Mouse (Mus musculus) thymus, postnatal 10 days (tissue): ENCODE data around the gene BC034090.

Source experiments
- DNase-seq, 2 experiments: peaks; one replicate each; pipeline ENCODE4 v3.0.0; 2021; ENCODE audit warnings: low spot score in 2 of 2

Gene BC034090

DNA sequence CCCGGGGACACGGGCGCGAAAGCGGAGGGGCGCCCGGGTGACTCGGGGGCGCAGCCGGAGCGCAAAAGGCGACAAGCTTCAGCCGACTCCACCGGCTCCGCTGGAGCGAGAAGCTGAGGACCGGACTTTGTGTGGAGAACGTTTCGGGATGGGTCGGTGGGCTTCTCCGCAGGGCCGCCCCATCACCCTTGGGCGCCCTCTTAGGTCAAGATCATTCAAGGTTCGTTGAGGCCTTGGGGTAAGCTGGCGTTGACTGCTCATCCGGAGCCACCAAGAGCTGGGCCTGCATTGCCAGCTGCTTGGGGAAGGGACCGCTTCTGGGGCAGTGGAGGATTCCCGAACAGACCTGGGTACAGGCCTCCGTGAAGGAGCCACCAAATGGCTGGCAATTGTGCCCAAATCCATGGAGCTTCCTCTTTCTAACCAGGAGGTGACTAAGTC, 547 bp upstream of the BC034090 start:
- no peak for DNase-seq

DNA sequence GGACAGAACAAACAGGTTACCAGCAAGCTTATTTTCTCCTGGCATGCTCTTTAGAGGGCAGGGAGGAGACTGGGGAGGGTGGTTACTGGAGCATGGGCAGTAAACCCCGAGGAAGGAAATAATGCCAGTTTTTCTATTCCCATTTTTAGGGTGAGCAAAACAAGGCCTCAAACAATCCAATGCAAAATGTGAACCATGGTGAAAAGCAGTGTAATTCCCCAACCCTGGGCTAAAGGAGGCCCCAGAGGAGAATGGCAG, 1.8 kb downstream of the BC034090 start:
- DNase-seq = no peak

GRCm38 (mm10) chr1:155241701-155242487, 2.4 kb downstream of the BC034090 start:
- DNase-seq = no peak

DNA sequence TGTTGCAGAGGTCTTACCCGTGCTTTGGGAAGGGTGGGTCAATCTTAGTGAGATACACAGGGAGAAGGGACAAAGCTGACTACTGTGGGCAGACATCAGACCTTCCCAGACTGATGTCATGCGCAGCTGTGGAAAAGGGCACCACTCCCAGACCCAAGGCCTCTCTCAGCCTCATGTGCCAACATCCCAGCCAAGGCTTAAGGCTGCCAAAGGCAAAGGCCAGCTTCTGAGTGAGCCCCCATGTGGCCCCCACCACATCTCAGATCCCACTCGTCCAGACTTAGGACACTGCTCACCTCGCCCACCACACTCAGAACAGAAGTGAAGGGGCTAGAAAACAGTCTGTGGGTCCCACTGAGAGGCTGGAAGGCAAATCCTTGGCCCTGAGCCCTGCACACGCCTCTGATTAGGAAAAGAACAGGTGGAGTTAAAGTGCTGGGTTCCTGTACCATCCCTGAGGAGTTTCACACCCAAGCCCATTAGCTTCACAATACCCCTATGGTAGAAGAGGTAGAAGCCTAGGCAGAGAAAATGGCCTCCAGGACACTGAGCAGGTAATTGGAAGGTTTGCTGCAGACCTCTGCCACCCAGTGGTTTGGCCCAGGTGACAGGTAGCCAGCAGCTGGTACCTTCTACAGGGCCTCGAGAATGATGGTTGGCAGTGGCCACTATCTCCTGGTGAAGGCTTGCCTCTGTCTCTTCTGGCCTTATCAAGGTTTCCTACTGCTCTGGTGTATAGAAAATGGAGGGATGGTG, 4.1 kb downstream of the BC034090 start:
- DNase-seq = no peak

DNA sequence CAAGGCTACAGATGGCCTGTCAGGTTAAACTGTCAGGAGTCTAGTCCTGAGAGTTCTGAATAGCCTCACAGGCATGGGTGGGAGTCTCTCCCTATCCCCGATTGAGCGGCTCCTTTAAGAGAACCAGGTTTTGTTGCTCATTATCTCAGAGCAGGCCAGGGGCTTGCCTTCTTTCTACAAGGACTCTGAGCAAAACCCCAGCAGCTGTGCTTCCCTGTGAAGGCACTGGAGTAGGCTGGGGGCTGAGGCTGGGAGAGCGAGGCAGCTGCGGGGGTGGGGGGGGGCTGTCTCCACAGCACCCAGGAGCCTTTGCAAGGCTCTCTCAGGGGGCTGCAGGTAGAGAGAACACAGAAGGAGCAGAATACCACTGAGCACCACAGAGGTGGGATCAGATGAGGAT, 5.1 kb downstream of the BC034090 start:
- DNase-seq = no peak

- DNase-seq = no peak
These were observed 6.1 kb downstream of the BC034090 start for GRCm38 (mm10) chr1:155238126-155238525.

GRCm38 (mm10) chr1:155237390-155237789, 6.9 kb downstream of the BC034090 start:
- DNase-seq = no peak

DNA sequence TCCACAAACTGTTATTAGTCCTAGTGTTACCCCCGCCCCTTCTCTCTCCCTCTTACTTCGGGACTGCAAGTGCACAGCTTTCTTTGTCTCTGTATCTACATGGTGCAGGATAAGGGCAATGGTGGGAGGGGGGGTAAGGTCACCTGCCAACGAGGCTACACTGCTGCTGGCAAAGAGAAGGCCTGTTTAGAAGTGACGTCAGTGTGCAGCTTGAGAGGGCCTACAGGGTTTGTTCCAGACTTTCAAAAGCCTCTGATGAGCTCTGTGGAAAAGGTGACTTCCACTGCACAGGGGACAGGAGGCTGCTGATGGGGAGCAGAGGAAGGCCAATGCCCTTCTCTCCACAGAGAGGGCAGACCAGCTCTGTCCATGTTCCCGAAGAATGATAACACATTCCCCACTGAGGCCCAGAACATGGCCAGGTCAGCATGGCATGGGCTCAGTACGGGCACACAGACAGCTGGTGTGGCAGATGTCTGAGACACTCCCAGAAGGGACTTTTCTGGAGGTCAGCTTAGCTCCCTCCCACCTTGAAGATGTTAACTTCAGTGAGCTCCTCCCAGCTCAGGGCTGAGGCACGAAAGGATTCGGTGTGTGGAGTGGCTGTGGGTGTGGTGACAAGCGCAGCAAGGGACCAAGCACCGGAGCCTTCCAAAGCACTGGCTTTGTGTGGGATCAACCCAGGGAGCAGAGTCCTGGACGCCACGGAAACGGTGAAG, 7.8 kb downstream of the BC034090 start:
- no peak for DNase-seq

GRCm38 (mm10) chr1:155235641-155236040, 8.6 kb downstream of the BC034090 start:
- DNase-seq = no peak

DNA sequence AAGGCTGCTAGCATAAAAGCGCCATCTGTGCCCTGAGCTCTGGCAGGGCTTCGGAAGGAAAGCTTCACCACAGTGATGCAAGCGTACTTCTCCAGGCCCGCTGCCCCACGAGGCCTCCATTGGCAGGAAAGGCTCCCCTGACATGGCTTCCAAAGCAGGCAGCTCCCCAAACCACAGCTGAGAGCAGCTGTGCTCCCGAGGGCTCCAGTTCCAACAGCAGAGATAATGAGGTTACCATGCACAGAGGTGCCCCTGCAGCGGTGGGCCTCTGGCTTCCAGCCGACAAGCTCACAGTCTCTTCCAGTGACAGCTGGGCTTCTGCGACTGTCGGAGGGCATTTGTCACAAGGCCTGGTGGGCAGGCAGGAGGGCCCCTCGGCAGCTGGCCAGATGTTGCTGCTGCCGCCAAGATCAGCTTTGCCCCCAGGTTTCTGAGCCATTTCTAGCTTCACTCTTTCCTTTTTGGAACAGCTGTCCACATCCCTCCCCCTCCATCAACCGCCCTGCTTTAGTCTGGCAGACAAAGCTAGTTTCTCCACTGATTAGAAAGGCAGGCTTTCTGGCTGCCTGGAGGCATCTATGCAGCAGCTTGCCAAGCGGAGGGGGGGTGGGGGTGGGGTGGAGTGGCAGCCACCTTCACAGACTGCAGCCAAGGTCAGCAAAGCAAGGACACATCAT, 10.2 kb downstream of the BC034090 start:
- peak; percentile 69 for DNase-seq

DNA sequence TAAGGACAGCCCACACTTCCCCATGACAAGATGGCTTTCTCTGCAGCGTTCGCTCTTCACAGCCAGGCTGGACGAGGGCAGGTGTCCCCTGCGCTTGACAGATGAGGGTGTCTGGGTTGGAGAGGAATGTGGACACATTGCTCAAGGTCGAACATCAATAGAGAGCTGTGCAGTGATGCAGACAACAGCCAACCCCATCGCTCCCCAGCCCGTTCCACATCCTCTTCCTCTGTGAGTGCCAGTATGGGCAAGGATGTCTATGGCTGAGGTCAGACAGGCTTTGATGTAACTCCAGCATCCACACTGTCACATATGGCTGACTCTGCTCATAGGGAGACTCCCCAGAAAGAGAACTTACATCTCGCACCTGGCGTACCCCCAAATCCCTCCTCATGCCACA, 10.9 kb downstream of the BC034090 start:
- no peak for DNase-seq

DNA sequence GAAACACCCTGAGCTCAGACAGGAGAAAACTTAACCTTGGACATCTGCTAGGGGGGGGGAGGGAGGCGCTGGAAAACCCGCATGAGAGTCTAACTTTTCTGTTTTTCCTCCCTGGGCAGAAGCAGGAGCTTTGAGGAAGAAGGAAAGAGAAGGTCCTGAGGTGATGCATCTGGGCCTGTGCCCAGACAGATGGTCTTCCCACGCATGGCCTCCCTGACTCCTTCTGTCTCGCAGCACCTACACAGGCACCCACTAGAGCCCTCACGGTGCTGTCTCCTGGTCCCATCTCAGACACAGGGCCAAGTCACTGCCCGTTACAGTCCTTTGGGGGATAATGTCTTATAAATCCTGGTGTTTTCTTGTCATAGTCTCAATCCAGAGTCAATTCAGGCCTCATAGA, 11.5 kb downstream of the BC034090 start:
- DNase-seq = no peak

GRCm38 (mm10) chr1:155232385-155232784, 11.9 kb downstream of the BC034090 start:
- DNase-seq = no peak

DNA sequence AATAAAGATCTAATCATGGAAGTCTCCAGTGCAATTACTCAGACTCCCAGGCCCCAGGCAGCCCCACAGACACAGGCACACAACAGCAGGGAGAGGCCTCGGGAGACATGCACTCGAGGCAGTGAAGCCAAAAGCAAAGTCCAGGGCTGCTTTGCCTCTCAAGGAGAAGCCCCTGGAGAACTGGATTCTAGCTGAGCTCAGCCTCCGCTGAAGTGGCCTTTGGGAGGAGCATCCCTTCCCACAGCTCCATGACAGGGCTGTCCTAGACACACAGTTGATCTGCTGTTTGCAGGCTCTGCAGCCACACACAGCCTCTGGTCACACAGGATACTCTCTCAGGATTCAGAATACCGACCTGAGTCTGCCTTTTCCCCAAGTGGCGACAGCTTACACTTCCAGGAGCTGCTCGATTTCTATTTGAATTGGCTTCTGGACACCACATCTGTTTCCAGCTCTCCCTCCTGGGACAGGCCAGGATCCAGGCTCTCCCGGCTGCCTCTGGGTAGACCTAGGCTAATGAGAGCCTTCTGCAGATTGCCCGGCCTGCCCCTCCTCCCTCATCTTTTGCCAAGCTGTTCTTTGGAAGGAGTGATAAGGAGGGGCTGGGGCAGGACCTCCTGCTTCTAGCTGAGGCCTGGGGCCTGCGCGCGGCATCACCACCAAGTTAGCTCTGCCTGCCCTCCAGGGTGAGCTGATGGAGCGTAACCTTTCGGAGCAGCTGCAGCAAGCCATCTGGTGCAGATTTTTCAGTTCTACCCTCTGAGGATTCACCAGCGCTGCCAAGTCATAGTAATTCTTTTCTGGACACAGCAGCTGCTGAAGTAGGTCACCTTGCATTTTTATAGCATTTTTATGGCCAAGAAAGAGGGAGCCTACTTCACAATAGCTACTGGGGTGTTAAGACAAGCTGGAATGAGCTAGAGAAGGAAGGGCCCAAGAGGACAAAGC, 14.5 kb downstream of the BC034090 start:
- no peak for DNase-seq

DNA sequence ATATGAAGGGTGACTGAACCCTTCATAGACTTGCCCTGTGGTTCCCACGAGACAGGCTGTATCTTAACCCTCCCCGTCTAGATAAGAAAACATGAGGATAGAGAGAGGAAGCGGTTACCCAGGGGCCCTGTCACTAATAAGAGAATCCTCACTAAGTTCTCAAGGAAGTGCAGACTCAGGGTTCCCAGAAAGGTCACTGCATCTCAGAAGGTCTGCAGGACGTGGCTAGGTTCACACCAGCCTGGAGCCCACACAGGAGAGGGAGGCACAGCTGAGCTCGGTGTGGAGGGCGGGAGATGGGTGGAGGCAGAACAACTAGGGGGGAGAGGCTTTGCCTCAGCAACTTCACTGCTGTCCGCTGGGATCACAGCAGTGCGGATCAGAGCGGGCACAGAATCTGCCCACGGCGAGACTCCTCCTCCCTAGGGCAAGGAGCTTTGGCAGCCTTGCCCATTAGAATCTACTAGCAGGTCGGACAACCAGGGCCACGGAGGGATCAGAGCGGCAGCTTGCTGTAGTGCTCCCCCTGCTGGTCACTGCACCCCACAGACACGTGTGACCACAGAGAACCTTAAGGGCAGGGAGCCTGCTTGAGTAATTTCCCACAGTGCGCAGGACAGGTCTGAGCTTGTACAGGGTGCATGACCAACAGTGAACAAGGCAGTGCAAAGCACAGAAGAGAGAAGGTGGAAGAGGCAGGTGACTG, 20.2 kb downstream of the BC034090 start:
- DNase-seq = peak; percentile 66 to 89

DNA sequence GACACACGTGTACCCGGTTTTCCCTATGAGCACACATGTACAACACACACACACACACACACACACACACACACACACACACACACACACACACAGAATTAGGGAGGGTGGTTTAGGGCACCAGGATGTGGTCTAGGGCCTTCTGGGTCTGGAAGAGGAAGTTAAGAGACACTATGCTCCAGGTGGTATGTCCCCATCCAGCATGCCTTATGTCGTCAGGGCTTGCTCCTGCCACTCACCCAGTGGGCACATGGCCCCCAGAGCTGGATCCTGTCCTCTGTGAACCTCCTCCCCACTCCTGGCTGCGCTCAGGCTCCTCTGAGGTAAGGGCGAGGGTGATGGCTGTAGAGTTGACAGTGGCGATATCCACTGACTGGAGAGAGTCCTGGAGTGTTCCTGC, 21.2 kb downstream of the BC034090 start:
- peak; percentile 41 to 42 for DNase-seq

GRCm38 (mm10) chr1:155222101-155222669, 22.1 kb downstream of the BC034090 start:
- no peak for DNase-seq

GRCm38 (mm10) chr1:155218924-155219323, 25.3 kb downstream of the BC034090 start:
- no peak for DNase-seq

DNA sequence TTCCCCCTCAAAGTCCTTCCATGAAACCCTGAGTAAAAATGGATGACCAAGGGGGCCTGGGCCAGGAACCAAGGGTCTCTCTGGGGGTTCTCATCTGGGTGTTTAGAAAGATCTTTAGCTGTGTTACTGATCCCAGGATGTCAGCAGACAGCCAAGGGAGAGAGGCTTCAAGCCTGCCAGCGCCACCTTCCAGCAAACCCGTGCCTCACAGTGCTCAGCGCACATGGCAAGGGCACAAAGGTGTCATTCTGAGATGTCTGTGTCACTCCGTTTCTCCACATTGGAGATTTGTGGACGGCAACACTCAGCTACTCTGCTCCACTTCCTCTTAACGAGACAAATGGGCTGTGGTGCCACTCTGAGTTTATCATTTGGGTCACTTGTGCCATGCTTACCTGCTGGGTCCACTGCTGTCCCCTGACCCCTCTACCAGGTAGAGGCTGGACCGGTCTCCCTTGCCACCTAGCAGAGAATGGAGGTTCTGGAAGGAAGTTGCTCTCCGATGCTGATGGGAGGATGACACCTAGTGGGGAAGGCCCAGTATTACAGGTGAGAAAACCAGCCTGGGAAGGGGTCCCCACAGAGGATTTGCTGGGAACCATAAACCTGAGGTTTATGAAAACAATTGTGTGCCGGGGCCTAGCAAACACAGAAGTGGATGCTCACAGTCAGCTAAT, 26.2 kb downstream of the BC034090 start:
- DNase-seq = peak; percentile 59 to 72
